Mouse (Mus musculus): ENCODE data around the gene Sf3a1. TPM values are rescaled to one million over a fixed set of nuclear protein-coding genes. Genes with fewer than 3 reads are reported as not detected.
"Not testable (repeated sequence)": the region's sequence is repeated elsewhere in the genome, so short reads cannot be mapped to it uniquely, and the experiment has no call there.

Sf3a1 gene
- total and polyA plus RNA-seq, 3 experiments = 17.9 to 38.7 (median 37.2) TPM

DNA sequence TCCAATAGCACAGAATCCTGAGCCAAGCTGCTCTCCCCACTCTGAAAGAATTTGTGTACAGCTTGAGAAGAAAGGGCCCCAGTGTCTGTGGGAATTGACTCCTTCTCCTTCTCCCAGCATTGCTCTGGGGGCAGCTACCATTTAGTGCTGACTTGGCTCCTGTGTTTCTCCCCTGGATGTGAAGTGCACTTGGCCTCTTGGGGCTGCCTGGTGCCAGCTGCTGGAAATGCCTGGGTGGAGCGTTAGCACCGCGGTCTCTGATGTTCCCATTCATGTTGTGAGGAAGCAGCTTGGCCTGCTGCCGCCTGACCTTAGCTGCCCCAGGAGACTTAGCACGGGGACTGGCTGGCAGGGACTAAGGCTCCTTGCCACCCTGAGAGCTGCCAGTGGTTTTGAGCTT is 14.4 kb downstream of the Sf3a1 start:
- Histone ChIP-seq H3K4me1 (ENCODE audit: control insufficient read depth, insufficient read depth, low read length) (peaks cover 7% of the 10 kb centered on the region), H3K9ac (ENCODE audit: low read depth, low read length) (no peak overlapping the region), H3K27ac (peak overlapping the region; percentile 40), H3K79me2 (replicated peaks; ENCODE audit: control insufficient read depth, insufficient read depth, low read length) (no peaks in the 10 kb centered on the region), H3K27me3 (ENCODE audit: control insufficient read depth, insufficient read depth, low read length) (no peaks in the 10 kb centered on the region), H3K4me3 (no peak overlapping the region), H3K36me3 (ENCODE audit: control insufficient read depth, insufficient read depth, low read length) (peaks cover 29% of the 10 kb centered on the region)
- TF ChIP-seq CTCF (IDR thresholded peaks at IDR 0.05) (peak; percentile 22; the same call in 1 of the 2 replicates), POLR2A (IDR thresholded peaks at IDR 0.05; ENCODE audit: insufficient read depth, low read depth, low read length) (no peak), EP300 (IDR thresholded peaks at IDR 0.05; ENCODE audit: insufficient read depth, low read depth, low read length) (peak; percentile 86; the same call in 1 of the 2 replicates)
- peak; percentile 77 to 87 for DNase-seq
- intact Hi-C loops (cut with DNase I) = no loop called here
- WGBS = 24% methylated on average over 5 of the region's 5 CpGs

DNA sequence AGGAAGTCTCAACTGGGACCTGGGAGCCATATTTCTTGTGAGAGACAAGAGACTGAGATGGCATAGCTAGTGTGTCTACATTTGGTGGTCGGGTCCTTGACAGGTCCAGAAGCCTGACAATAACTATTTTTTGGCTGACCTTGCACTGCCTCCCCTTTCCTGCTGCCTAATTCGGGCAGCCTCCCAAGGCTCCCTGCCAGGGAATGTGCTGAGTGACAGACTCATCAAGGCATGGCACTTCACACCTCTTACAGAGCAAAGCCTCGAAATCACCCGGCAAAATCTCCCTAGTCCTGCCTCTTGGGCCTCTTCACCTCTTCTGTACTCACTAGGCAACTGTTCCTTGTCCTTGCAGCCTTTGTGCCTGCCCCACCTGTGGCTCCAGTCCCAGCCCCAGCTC is 17.6 kb downstream of the Sf3a1 start:
- Histone ChIP-seq H3K27ac (peak overlapping the region; percentile 32), H3K4me3 (no peak overlapping the region)
- TF ChIP-seq EP300 (IDR thresholded peaks at IDR 0.05; ENCODE audit: insufficient read depth, low read depth, low read length) (peak; percentile 67), POLR2A (IDR thresholded peaks at IDR 0.05; ENCODE audit: insufficient read depth, low read depth, low read length) (no peak)

DNA sequence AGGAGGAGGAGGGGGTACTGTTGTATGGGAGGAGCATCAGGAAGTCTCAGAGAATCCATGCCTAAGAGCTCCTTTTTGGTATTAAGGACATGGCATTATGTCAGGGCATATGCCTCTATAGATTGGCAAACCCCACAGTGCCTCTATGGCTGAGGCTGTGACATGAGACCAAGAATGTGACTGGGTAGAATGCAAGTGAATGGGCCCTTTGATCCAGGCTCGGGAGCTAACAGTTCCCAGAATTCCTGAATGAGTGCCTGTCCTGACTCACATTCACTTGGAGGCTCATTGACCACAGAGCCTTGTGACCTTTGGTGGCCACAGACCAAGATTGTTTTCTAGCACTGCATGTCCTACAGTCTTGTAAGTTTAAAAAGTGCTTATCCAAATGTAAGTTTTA is 21.9 kb downstream of the Sf3a1 start:
- Histone ChIP-seq H3K27me3 (ENCODE audit: control insufficient read depth, insufficient read depth, low read length) (no peaks in the 10 kb centered on the region), H3K4me1 (ENCODE audit: control insufficient read depth, insufficient read depth, low read length) (peaks cover 5% of the 10 kb centered on the region), H3K36me3 (ENCODE audit: control insufficient read depth, insufficient read depth, low read length) (peaks cover 16% of the 10 kb centered on the region), H3K27ac (peak overlapping the region; percentile 12; the same call in 1 of the 2 replicates), H3K9ac (ENCODE audit: low read depth, low read length) (no peak overlapping the region), H3K79me2 (replicated peaks; ENCODE audit: control insufficient read depth, insufficient read depth, low read length) (no peaks in the 10 kb centered on the region; the same call in 1 of the 2 replicates), H3K4me3 (no peak overlapping the region)
- no peak for DNase-seq
- 16% methylated on average over 1 of the region's 1 CpGs for WGBS
- intact Hi-C loops (cut with DNase I) = no loop called here
- TF ChIP-seq EP300 (IDR thresholded peaks at IDR 0.05; ENCODE audit: insufficient read depth, low read depth, low read length) (no peak), CTCF (IDR thresholded peaks at IDR 0.05) (no peak), POLR2A (IDR thresholded peaks at IDR 0.05; ENCODE audit: insufficient read depth, low read depth, low read length) (no peak)

More for the DNA sequence above, 17.6 kb downstream of the Sf3a1 start:
- intact Hi-C loops (cut with DNase I) = no loop called here
- 45% methylated on average over 4 of the region's 4 CpGs for WGBS
- H3K36me3 ChIP-seq (ENCODE audit: control insufficient read depth, insufficient read depth, low read length) = peaks cover 31% of the 10 kb centered on the region
- peak; percentile 63 to 73 for DNase-seq
- no peaks in the 10 kb centered on the region for H3K79me2 ChIP-seq (replicated peaks; ENCODE audit: control insufficient read depth, insufficient read depth, low read length)
- H3K27me3 ChIP-seq (ENCODE audit: control insufficient read depth, insufficient read depth, low read length) = no peaks in the 10 kb centered on the region
- peaks cover 7% of the 10 kb centered on the region for H3K4me1 ChIP-seq (ENCODE audit: control insufficient read depth, insufficient read depth, low read length)
- H3K9ac ChIP-seq (ENCODE audit: low read depth, low read length) = no peak overlapping the region

DNA sequence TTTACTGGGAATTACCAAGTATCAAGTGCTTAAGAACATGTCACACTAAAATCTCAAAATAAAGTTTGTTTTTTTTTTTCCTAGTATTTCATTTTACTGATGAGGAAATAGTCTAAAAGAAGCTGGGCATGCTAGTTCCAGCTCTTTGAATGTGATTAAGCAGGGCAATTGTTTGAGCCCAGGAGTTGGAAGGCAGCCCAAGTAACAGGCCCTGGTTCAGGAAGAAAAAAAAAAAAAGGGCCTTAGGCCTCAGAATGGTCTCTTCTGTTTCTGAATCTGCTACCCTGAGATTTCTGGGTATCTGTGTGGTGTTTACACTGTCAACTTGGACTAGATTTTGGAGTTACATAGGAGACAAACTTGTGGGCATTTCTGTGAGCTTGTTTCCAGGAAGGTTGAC is 23.4 kb downstream of the Sf3a1 start:
- Histone ChIP-seq H3K4me1 (ENCODE audit: control insufficient read depth, insufficient read depth, low read length) (peaks cover 10% of the 10 kb centered on the region), H3K79me2 (replicated peaks; ENCODE audit: control insufficient read depth, insufficient read depth, low read length) (peaks cover 4% of the 10 kb centered on the region; the same call in 1 of the 2 replicates), H3K27me3 (ENCODE audit: control insufficient read depth, insufficient read depth, low read length) (no peaks in the 10 kb centered on the region), H3K9ac (ENCODE audit: low read depth, low read length) (no peak overlapping the region), H3K27ac (peak overlapping the region; percentile 56), H3K4me3 (no peak overlapping the region), H3K36me3 (ENCODE audit: control insufficient read depth, insufficient read depth, low read length) (peaks cover 15% of the 10 kb centered on the region)
- TF ChIP-seq EP300 (IDR thresholded peaks at IDR 0.05; ENCODE audit: insufficient read depth, low read depth, low read length) = no peak
- TF ChIP-seq POLR2A (IDR thresholded peaks at IDR 0.05; ENCODE audit: insufficient read depth, low read depth, low read length) = no peak
- no peak for TF ChIP-seq CTCF (IDR thresholded peaks at IDR 0.05)
- peak in 1 of 2 experiments; percentile 15 for DNase-seq
- intact Hi-C loops (cut with DNase I) = no loop called here

DNA sequence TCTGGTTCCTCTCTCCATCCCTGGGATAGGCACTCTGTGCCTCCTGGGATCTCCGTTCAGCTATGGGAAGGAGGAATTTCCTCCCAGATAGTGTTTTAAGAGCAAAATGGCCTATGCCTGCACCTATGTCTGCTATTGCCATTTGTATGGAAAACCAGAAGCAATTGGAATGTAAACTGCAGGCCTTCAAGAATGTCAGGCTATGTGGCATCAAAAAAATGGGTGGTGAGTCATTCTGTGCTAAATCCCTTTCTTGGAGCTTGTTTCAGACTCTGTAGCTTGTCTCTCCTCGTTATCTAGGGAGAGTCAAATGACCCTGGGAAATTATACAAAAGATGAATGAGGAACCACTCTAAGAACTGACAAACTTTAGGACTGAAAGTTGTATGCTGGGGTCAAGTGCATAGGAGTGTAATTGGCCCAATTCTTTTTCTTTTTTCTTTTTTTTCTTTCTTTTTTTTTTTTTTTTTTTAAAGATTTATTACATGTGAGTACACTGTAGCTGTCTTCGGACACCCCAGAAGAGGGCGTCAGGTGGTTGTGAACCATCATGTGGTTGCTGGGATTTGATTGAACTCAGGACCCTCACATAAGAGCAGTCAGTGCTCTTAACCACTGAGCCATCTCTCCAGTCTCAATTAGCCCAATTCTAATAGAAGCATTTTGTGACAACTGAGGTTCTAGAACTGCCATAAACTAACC is 24.3 kb downstream of the Sf3a1 start:
- peaks cover 13% of the 10 kb centered on the region for H3K36me3 ChIP-seq (ENCODE audit: control insufficient read depth, insufficient read depth, low read length)
- H3K9ac ChIP-seq (ENCODE audit: low read depth, low read length) = no peak overlapping the region
- WGBS = 67% methylated on average over 4 of the region's 4 CpGs
- no peak overlapping the region for H3K4me3 ChIP-seq
- peak; percentile 48 for TF ChIP-seq CTCF (IDR thresholded peaks at IDR 0.05)
- TF ChIP-seq POLR2A (IDR thresholded peaks at IDR 0.05; ENCODE audit: insufficient read depth, low read depth, low read length) = no peak
- DNase-seq = no peak
- H3K27me3 ChIP-seq (ENCODE audit: control insufficient read depth, insufficient read depth, low read length) = no peaks in the 10 kb centered on the region
- H3K79me2 ChIP-seq (replicated peaks; ENCODE audit: control insufficient read depth, insufficient read depth, low read length) = peaks cover 4% of the 10 kb centered on the region; the same call in 1 of the 2 replicates
- intact Hi-C loops (cut with DNase I) = loop anchor here (1.0 kb wide), 1 partner anchor 35 kb away; no protein-coding TSS in a partner anchor
- peaks cover 16% of the 10 kb centered on the region for H3K4me1 ChIP-seq (ENCODE audit: control insufficient read depth, insufficient read depth, low read length)
- peak overlapping the region; percentile 44 for H3K27ac ChIP-seq

DNA sequence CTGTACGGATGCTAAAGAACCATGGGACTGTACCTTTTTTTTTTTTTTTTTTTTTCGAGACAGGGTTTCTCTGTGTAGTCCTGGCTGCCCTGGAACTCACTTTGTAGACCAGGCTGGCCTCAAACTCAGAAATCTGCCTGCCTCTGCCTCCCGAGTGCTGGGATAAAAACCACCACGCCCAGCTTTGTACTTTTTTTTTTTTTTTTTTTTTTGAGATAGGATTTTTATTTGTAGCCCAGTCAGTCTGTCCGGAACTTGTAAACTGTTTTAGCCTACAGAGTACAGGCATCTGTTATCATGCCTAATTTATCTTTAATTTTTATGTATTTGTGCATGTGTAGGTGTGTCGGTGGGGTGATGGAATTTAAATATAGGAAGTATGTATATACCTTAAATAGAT is 25.3 kb downstream of the Sf3a1 start:
- H3K27me3 ChIP-seq (ENCODE audit: control insufficient read depth, insufficient read depth, low read length); DNase-seq; intact Hi-C loops (cut with DNase I); H3K79me2 ChIP-seq (replicated peaks; ENCODE audit: control insufficient read depth, insufficient read depth, low read length); H3K4me3 ChIP-seq; H3K9ac ChIP-seq (ENCODE audit: low read depth, low read length); H3K27ac ChIP-seq: not testable (repeated sequence)
- H3K36me3 ChIP-seq (ENCODE audit: control insufficient read depth, insufficient read depth, low read length) = peaks cover 17% of the 10 kb centered on the region
- H3K4me1 ChIP-seq (ENCODE audit: control insufficient read depth, insufficient read depth, low read length) = peaks cover 23% of the 10 kb centered on the region
- WGBS = 87% methylated on average over 6 of the region's 6 CpGs
